In genomic region chr10:60558491-60558927, GRCm38 (mm10) we compare ENCODE assay signal across 10 mouse cellular contexts.
DNase-seq lines count a peak whose midpoint lies in the region; ATAC-seq and TF ChIP-seq lines count a peak whose summit lies in the region.
"Had no signal": no experiment of that assay in that cellular context is flagged by ENCODE, and none has a peak within 500 bp of the region (broad histone marks: within the 10 kb centered on the region; RNA-seq: fewer than 3 reads in every experiment).

No protein-coding gene starts in this region.

- no peak overlapping the region for H3K9ac ChIP-seq in hindbrain, postnatal 0 days (replicated peaks; ENCODE audit: low read length)
- no peak overlapping the region for H3K9ac ChIP-seq in forebrain, embryonic 15.5 days (replicated peaks)
- H3K9ac ChIP-seq: liver, embryonic 15.5 days had no signal

- peak; percentile 22 for DNase-seq in hindbrain, embryonic 10.5 days (ENCODE audit: low spot score)
- no peak for DNase-seq in hindbrain, postnatal 0 days (ENCODE audit: low spot score)
- peak; percentile 6 for DNase-seq in kidney, adult 18-20 months
- DNase-seq in lung, postnatal 25 days (ENCODE audit: low spot score) = peak; percentile 54
- DNase-seq in layer of hippocampus, adult 8-10 months (ENCODE audit: low spot score in 2 of 2) = no peak
- no peak for DNase-seq in right cerebral cortex, postnatal 4 days
- DNase-seq in right cerebral cortex, postnatal 10 days (ENCODE audit: low spot score in 2 of 2) = no peak

- no peaks in the 10 kb centered on the region for H3K36me3 ChIP-seq in hindbrain, embryonic 10.5 days
- H3K36me3 ChIP-seq in hindbrain, postnatal 0 days (ENCODE audit: insufficient read depth, low read length) = no peaks in the 10 kb centered on the region
- H3K36me3 ChIP-seq in forebrain, embryonic 15.5 days = no peaks in the 10 kb centered on the region
- H3K36me3 ChIP-seq: liver, embryonic 15.5 days had no signal

- H3K9me3 ChIP-seq in hindbrain, embryonic 10.5 days = no peaks in the 10 kb centered on the region
- no peaks in the 10 kb centered on the region for H3K9me3 ChIP-seq in hindbrain, postnatal 0 days (ENCODE audit: low read length)
- H3K9me3 ChIP-seq in forebrain, embryonic 15.5 days = no peaks in the 10 kb centered on the region
- H3K9me3 ChIP-seq: liver, embryonic 15.5 days had no signal

- no peak for ATAC-seq in hindbrain, postnatal 0 days
- ATAC-seq in forebrain, embryonic 15.5 days (replicated peaks) = 0 out of 2 replicates have a peak, but pooled peaks have one; percentile 6

- H3K27ac ChIP-seq in hindbrain, embryonic 10.5 days = peak overlapping the region; percentile 77
- no peak overlapping the region for H3K27ac ChIP-seq in hindbrain, postnatal 0 days
- no peak overlapping the region for H3K27ac ChIP-seq in forebrain, embryonic 15.5 days (replicated peaks)
- H3K27ac ChIP-seq: layer of hippocampus, adult 2 months; liver, embryonic 15.5 days had no signal

- H3K27me3 ChIP-seq in hindbrain, embryonic 10.5 days (ENCODE audit: insufficient read depth, poor library complexity, severe bottlenecking) = no peaks in the 10 kb centered on the region
- H3K27me3 ChIP-seq in hindbrain, postnatal 0 days (ENCODE audit: insufficient read depth, low read length) = no peaks in the 10 kb centered on the region
- no peaks in the 10 kb centered on the region for H3K27me3 ChIP-seq in forebrain, embryonic 15.5 days
- H3K27me3 ChIP-seq: liver, embryonic 15.5 days had no signal

- H3K4me1 ChIP-seq in hindbrain, embryonic 10.5 days (replicated peaks) = peaks cover 26% of the 10 kb centered on the region
- H3K4me1 ChIP-seq in hindbrain, postnatal 0 days (ENCODE audit: insufficient read depth, low read length) = no peaks in the 10 kb centered on the region
- peaks cover 15% of the 10 kb centered on the region; the same call in 1 of the 2 replicates for H3K4me1 ChIP-seq in forebrain, embryonic 15.5 days
- H3K4me1 ChIP-seq: liver, embryonic 15.5 days had no signal

- 29% methylated on average over 9 of the region's 9 CpGs for WGBS in hindbrain, embryonic 10.5 days
- WGBS in hindbrain, postnatal 0 days = 23% methylated on average over 9 of the region's 9 CpGs
- 23% methylated on average over 9 of the region's 9 CpGs for WGBS in forebrain, embryonic 15.5 days

- TF ChIP-seq CTCF in hindbrain, postnatal 0 days (IDR thresholded peaks at IDR 0.05; ENCODE audit: low read depth) = no peak

- H3K4me3 ChIP-seq in hindbrain, embryonic 10.5 days = no peak overlapping the region
- H3K4me3 ChIP-seq in hindbrain, postnatal 0 days (ENCODE audit: low read length) = no peak overlapping the region
- H3K4me3 ChIP-seq in forebrain, embryonic 15.5 days = no peak overlapping the region
- H3K4me3 ChIP-seq: layer of hippocampus, adult 2 months; liver, embryonic 15.5 days had no signal

- H3K4me2 ChIP-seq in hindbrain, postnatal 0 days (ENCODE audit: low read depth, low read length) = no peak overlapping the region
- H3K4me2 ChIP-seq in forebrain, embryonic 15.5 days (replicated peaks) = no peak overlapping the region
- H3K4me2 ChIP-seq: liver, embryonic 15.5 days had no signal

Comparison
In these comparisons a context has a peak if more than half of its experiments do, and no peak if none do; other contexts are left out.
1. DNase-seq: peak in hindbrain, embryonic 10.5 days (single experiment), kidney, adult 18-20 months (single experiment) and lung, postnatal 25 days (single experiment); none in hindbrain, postnatal 0 days (single experiment), layer of hippocampus, adult 8-10 months (0 of 2), right cerebral cortex, postnatal 4 days (single experiment) and right cerebral cortex, postnatal 10 days (0 of 2).